Mouse (Mus musculus) heart, embryonic 12.5 days (tissue): ENCODE measurements around the gene Ifnar2. TPM values are rescaled to one million over a fixed set of nuclear protein-coding genes. Genes with fewer than 3 reads are reported as not detected.

Experiments used
- ATAC-seq: fragments of 200-750 bp; cut with Nextera tagmentation; 2 replicates; pipeline ENCODE4 v1.8.0; 2017; ENCODE audit warnings: moderate TSS enrichment, moderate library complexity; ENCODE audit not compliant: insufficient number of reproducible peaks, low FRiP score
- H3K27ac ChIP-seq: fragments of 300-500 bp; sonication (generic); 2 replicates; pipeline ENCODE4 v1.5.1; 2016; ENCODE audit warnings: mild to moderate bottlenecking, moderate library complexity; ENCODE audit not compliant: poor library complexity, severe bottlenecking
- H3K27me3 ChIP-seq: fragments of 300-500 bp; sonication (generic); replicated peaks from 2 replicates; pipeline ENCODE4 v1.6.1; 2016; ENCODE audit warnings: mild to moderate bottlenecking, moderate library complexity
- H3K36me3 ChIP-seq: fragments of 300-500 bp; sonication (generic); 2 replicates; pipeline ENCODE4 v1.6.1; 2016; ENCODE audit warnings: mild to moderate bottlenecking, moderate library complexity
- H3K4me1 ChIP-seq: fragments of 300-500 bp; sonication (generic); replicated peaks from 2 replicates; pipeline ENCODE4 v1.6.1; 2016; ENCODE audit warnings: mild to moderate bottlenecking
- H3K4me2 ChIP-seq: fragments of 300-500 bp; sonication (generic); 2 replicates; pipeline ENCODE4 v1.6.1; 2016; ENCODE audit warnings: mild to moderate bottlenecking, moderate library complexity
- H3K4me3 ChIP-seq: fragments of 300-500 bp; sonication (generic); 2 replicates; pipeline ENCODE4 v1.5.1; 2016; ENCODE audit warnings: mild to moderate bottlenecking
- H3K9ac ChIP-seq: fragments of 300-500 bp; sonication (generic); 2 replicates; pipeline ENCODE4 v1.6.1; 2016; ENCODE audit warnings: mild to moderate bottlenecking, moderate library complexity
- H3K9me3 ChIP-seq: fragments of 300-500 bp; sonication (generic); replicated peaks from 2 replicates; pipeline ENCODE4 v1.6.1; 2016; ENCODE audit warnings: mild to moderate bottlenecking, moderate library complexity
- WGBS: fragments of 180-500 bp; shearing (Covaris S2); methylation state at CpG from one replicate; pipeline ENCODE4 v1.1.7; 2016; 5-methylcytosine and 5-hydroxymethylcytosine counted together
- polyA plus RNA-seq: library from polyadenylated mRNA; unstranded; fragments of >200 nt; fragmentation: Nextera tagmentation; extraction: Ambion mirVana; gene quantifications from 2 replicates; pipeline ENCODE4 v1.2.1, GENCODE M21; 2016

Gene Ifnar2
- polyA plus RNA-seq, 1 experiment from 2014 or later = 51.3 TPM

GRCm38 (mm10) chr16:91446778-91447511 is 74.4 kb downstream of the Ifnar2 start:
- peaks cover 8% of the 10 kb centered on the region for H3K4me1 ChIP-seq
- no peak for ATAC-seq
- H3K9me3 ChIP-seq = no peaks in the 10 kb centered on the region
- 74% methylated on average over 8 of the region's 8 CpGs for WGBS
- H3K9ac ChIP-seq = no peak overlapping the region
- H3K4me3 ChIP-seq = no peak overlapping the region
- no peaks in the 10 kb centered on the region for H3K27me3 ChIP-seq
- H3K4me2 ChIP-seq = no peak overlapping the region
- no peaks in the 10 kb centered on the region for H3K36me3 ChIP-seq
- no peak overlapping the region for H3K27ac ChIP-seq

GRCm38 (mm10) chr16:91447512-91447900 is 74.9 kb downstream of the Ifnar2 start:
- Histone ChIP-seq H3K4me3 (no peak overlapping the region), H3K9ac (no peak overlapping the region), H3K4me1 (peaks cover 13% of the 10 kb centered on the region), H3K27me3 (no peaks in the 10 kb centered on the region), H3K4me2 (no peak overlapping the region), H3K27ac (no peak overlapping the region), H3K9me3 (no peaks in the 10 kb centered on the region), H3K36me3 (no peaks in the 10 kb centered on the region)
- ATAC-seq = no peak
- WGBS = 75% methylated on average over 6 of the region's 6 CpGs

GRCm38 (mm10) chr16:91448088-91448487 is 75.5 kb downstream of the Ifnar2 start:
- Histone ChIP-seq H3K9ac (no peak overlapping the region), H3K9me3 (no peaks in the 10 kb centered on the region), H3K36me3 (no peaks in the 10 kb centered on the region), H3K27me3 (no peaks in the 10 kb centered on the region), H3K4me2 (no peak overlapping the region), H3K4me1 (peaks cover 14% of the 10 kb centered on the region), H3K27ac (no peak overlapping the region), H3K4me3 (no peak overlapping the region)
- 85% methylated on average over 5 of the region's 5 CpGs for WGBS
- no peak for ATAC-seq

GRCm38 (mm10) chr16:91448895-91449294 is 76.3 kb downstream of the Ifnar2 start:
- Histone ChIP-seq H3K36me3 (no peaks in the 10 kb centered on the region), H3K9ac (no peak overlapping the region), H3K27ac (no peak overlapping the region), H3K4me3 (no peak overlapping the region), H3K4me2 (no peak overlapping the region), H3K27me3 (no peaks in the 10 kb centered on the region), H3K4me1 (peaks cover 14% of the 10 kb centered on the region), H3K9me3 (no peaks in the 10 kb centered on the region)
- ATAC-seq = no peak
- 65% methylated on average over 7 of the region's 7 CpGs for WGBS

GRCm38 (mm10) chr16:91450137-91451064 is 77.8 kb downstream of the Ifnar2 start:
- 78% methylated on average over 12 of the region's 12 CpGs for WGBS
- Histone ChIP-seq H3K9ac (no peak overlapping the region), H3K27me3 (no peaks in the 10 kb centered on the region), H3K4me2 (no peak overlapping the region), H3K36me3 (no peaks in the 10 kb centered on the region), H3K4me3 (no peak overlapping the region), H3K9me3 (no peaks in the 10 kb centered on the region), H3K4me1 (peaks cover 14% of the 10 kb centered on the region), H3K27ac (no peak overlapping the region)
- ATAC-seq = no peak

GRCm38 (mm10) chr16:91451949-91452348 is 79.4 kb downstream of the Ifnar2 start:
- WGBS = 73% methylated on average over 2 of the region's 2 CpGs
- no peak for ATAC-seq

GRCm38 (mm10) chr16:91452363-91452896 is 79.8 kb downstream of the Ifnar2 start:
- Histone ChIP-seq H3K4me1 (peaks cover 8% of the 10 kb centered on the region), H3K27me3 (no peaks in the 10 kb centered on the region), H3K9ac (no peak overlapping the region), H3K4me2 (no peak overlapping the region), H3K9me3 (no peaks in the 10 kb centered on the region; the same call in 1 of the 2 replicates), H3K4me3 (no peak overlapping the region), H3K36me3 (no peaks in the 10 kb centered on the region), H3K27ac (peak overlapping the region; percentile 51; the same call in 1 of the 2 replicates)
- 0 out of 2 replicates have a peak, but pooled peaks have one; percentile 57 for ATAC-seq
- 47% methylated on average over 6 of the region's 6 CpGs for WGBS

More at GRCm38 (mm10) chr16:91451949-91452348, 79.4 kb downstream of the Ifnar2 start:
- Histone ChIP-seq H3K4me3 (no peak overlapping the region), H3K4me2 (no peak overlapping the region), H3K27me3 (no peaks in the 10 kb centered on the region), H3K9ac (no peak overlapping the region), H3K4me1 (peaks cover 12% of the 10 kb centered on the region), H3K9me3 (no peaks in the 10 kb centered on the region; the same call in 1 of the 2 replicates), H3K27ac (peak overlapping the region; percentile 51; the same call in 1 of the 2 replicates), H3K36me3 (no peaks in the 10 kb centered on the region)

Other genes starting within 250 kb of the Ifnar2 start
- not detected in 2 replicates for gene Olig2, start 147.3 kb upstream of the Ifnar2 start, polyA plus RNA-seq
- gene Olig1, start 103.0 kb upstream of the Ifnar2 start, polyA plus RNA-seq = not detected in 2 replicates
- gene Gm21970, start 18.9 kb downstream of the Ifnar2 start, polyA plus RNA-seq = not detected in 2 replicates
- 40.1 and 42.6 TPM in 2 replicates for gene Il10rb, start 33.4 kb downstream of the Ifnar2 start, polyA plus RNA-seq
- gene Ifnar1, start 112.5 kb downstream of the Ifnar2 start, polyA plus RNA-seq = 40.0 and 40.1 TPM in 2 replicates
- 99.4 and 110 TPM in 2 replicates for gene Ifngr2, start 174.3 kb downstream of the Ifnar2 start, polyA plus RNA-seq
- gene Tmem50b, start 225.0 kb downstream of the Ifnar2 start, polyA plus RNA-seq = 57.4 and 60.8 TPM in 2 replicates
- 3.5 and 3.8 TPM in 2 replicates for gene Dnajc28, start 246.2 kb downstream of the Ifnar2 start, polyA plus RNA-seq